Mouse (Mus musculus): Measurements from ENCODE around the gene Anapc13.

GRCm38 (mm10) chr9:102645119-102645695, 19.1 kb downstream of the Anapc13 start:
- no peak for TF ChIP-seq CTCF (IDR thresholded peaks at IDR 0.05; ENCODE audit: low read depth)
- TF ChIP-seq EP300 (optimal IDR thresholded peaks at IDR 0.05): no peak

Measured in stomach, postnatal 0 days (tissue).